Mouse (Mus musculus) Patski (cell line): ENCODE data around the gene Adcy9. TPM values are rescaled to one million over a fixed set of nuclear protein-coding genes. Genes with fewer than 3 reads are reported as not detected.

Experiments used
- ATAC-seq: fragments of 100-300 bp; one replicate; pipeline ENCODE4 v1.8.0; 2021
- CTCF ChIA-PET: fragments of 350-600 bp; sonication (Branson Sonifier 250); formaldehyde crosslinking; loops from one replicate; lab custom pipeline; 2022; ENCODE audit warnings: inconsistent platforms; lab: Charles Lee
- POLR2A ChIA-PET: fragments of 350-600 bp; sonication (Branson Sonifier 250); formaldehyde crosslinking; loops from one replicate; lab custom pipeline; 2022; ENCODE audit warnings: antibody characterized with exemption, inconsistent platforms; lab: Charles Lee
- DNase-seq: peaks from one replicate; pipeline ENCODE4 v3.0.0-alpha.2; 2011; ENCODE audit warnings: low read depth, low spot score
- H3K27me3 ChIP-seq: fragments of 371-371 bp; one replicate; pipeline ENCODE4 v1.5.1; 2021
- CTCF ChIP-seq: fragments of 100-300 bp; IDR thresholded peaks from one replicate; pipeline ENCODE4 v1.5.1; 2021
- in situ Hi-C: fragments of 300-500 bp; cut with MboI; formaldehyde crosslinking; loops from 3 replicates; pipeline ENCODE4 v1.11.1; 2018; ENCODE audit warnings: low pct_unique_long_range_greater_than_20kb, mixed read lengths
- polyA plus RNA-seq: library from polyadenylated mRNA; unstranded; gene quantifications from one replicate; pipeline ENCODE4 v1.2.3, GENCODE M21; 2021

Gene Adcy9
- polyA plus RNA-seq, 1 experiment from 2014 or later = 4.0 TPM

- ChIA-PET CTCF (interaction anchor here (1.0 to 1.5 kb wide), 4 partner anchors 11 to 91 kb away, joined by 3 to 5 read pairs (median 4); no protein-coding TSS in a partner anchor), POLR2A (interaction anchor here (0.7 to 1.8 kb wide), 4 partner anchors 8 to 21 kb away, joined by 3 to 5 read pairs (median 4); partner anchors contain the start of gene Adcy9)
- DNase-seq (no peak), ATAC-seq (no peak)
- in situ Hi-C loops = no loop called here
- no peak for TF ChIP-seq CTCF
- no peaks in the 10 kb centered on the region for H3K27me3 ChIP-seq
Measured at GRCm38 (mm10) chr16:4407536-4407935, 12.8 kb downstream of the Adcy9 start.

GRCm38 (mm10) chr16:4406706-4407105, 13.6 kb downstream of the Adcy9 start:
- POLR2A ChIA-PET = interaction anchor here (0.7 to 1.8 kb wide), 2 partner anchors 8 to 9 kb away, joined by 4 to 5 read pairs; no protein-coding TSS in a partner anchor
- in situ Hi-C loops = no loop called here

GRCm38 (mm10) chr16:4406047-4406586, 14.2 kb downstream of the Adcy9 start:
- in situ Hi-C loops = no loop called here
- POLR2A ChIA-PET = interaction anchor here (1.8 kb wide), 1 partner anchor 10 kb away, joined by 5 read pairs; no protein-coding TSS in a partner anchor

More at GRCm38 (mm10) chr16:4406706-4407105, 13.6 kb downstream of the Adcy9 start:
- CTCF ChIA-PET = interaction anchor here (1.3 to 1.5 kb wide), 2 partner anchors 16 to 91 kb away, joined by 4 to 5 read pairs; no protein-coding TSS in a partner anchor
- no peaks in the 10 kb centered on the region for H3K27me3 ChIP-seq
- no peak for DNase-seq
- no peak for ATAC-seq
- no peak for TF ChIP-seq CTCF

GRCm38 (mm10) chr16:4404933-4405761, 15.2 kb downstream of the Adcy9 start:
- CTCF ChIA-PET = interaction anchor here (1.0 to 1.3 kb wide), 3 partner anchors 15 to 90 kb away, joined by 3 to 4 read pairs (median 3); no protein-coding TSS in a partner anchor
- H3K27me3 ChIP-seq = no peaks in the 10 kb centered on the region
- ATAC-seq = no peak
- in situ Hi-C loops = no loop called here
- POLR2A ChIA-PET = no interaction called here
- DNase-seq = no peak
- no peak for TF ChIP-seq CTCF

More at GRCm38 (mm10) chr16:4406047-4406586, 14.2 kb downstream of the Adcy9 start:
- ATAC-seq (no peak), DNase-seq (no peak)
- H3K27me3 ChIP-seq = no peaks in the 10 kb centered on the region
- CTCF ChIA-PET = interaction anchor here (1.0 to 1.5 kb wide), 3 partner anchors 14 to 91 kb away, joined by 3 to 5 read pairs (median 3); no protein-coding TSS in a partner anchor
- no peak for TF ChIP-seq CTCF

- H3K27me3 ChIP-seq = no peaks in the 10 kb centered on the region
- TF ChIP-seq CTCF = no peak
- DNase-seq (no peak), ATAC-seq (no peak)
- ChIA-PET POLR2A (no interaction called here), CTCF (interaction anchor here (1.3 kb wide), 1 partner anchor 85 kb away, joined by 4 read pairs; no protein-coding TSS in a partner anchor)
- in situ Hi-C loops = no loop called here
Measured at GRCm38 (mm10) chr16:4401109-4401508, 19.2 kb downstream of the Adcy9 start.

GRCm38 (mm10) chr16:4399471-4400223, 20.7 kb downstream of the Adcy9 start:
- POLR2A ChIA-PET = no interaction called here
- TF ChIP-seq CTCF = no peak
- DNase-seq = no peak
- in situ Hi-C loops = no loop called here
- no peaks in the 10 kb centered on the region for H3K27me3 ChIP-seq
- no peak for ATAC-seq
- CTCF ChIA-PET = interaction anchor here (0.9 to 1.2 kb wide), 2 partner anchors 9 to 19 kb away, joined by 3 read pairs; no protein-coding TSS in a partner anchor

GRCm38 (mm10) chr16:4398782-4399181, 21.5 kb downstream of the Adcy9 start:
- DNase-seq (no peak), ATAC-seq (no peak)
- no peaks in the 10 kb centered on the region for H3K27me3 ChIP-seq
- POLR2A ChIA-PET = interaction anchor here (0.5 kb wide), 1 partner anchor 8 kb away, joined by 4 read pairs; no protein-coding TSS in a partner anchor
- CTCF ChIA-PET = no interaction called here
- in situ Hi-C loops = no loop called here
- TF ChIP-seq CTCF = no peak

- in situ Hi-C loops = no loop called here
- CTCF ChIA-PET = no interaction called here
Measured at GRCm38 (mm10) chr16:4397636-4398035, 22.7 kb downstream of the Adcy9 start.

GRCm38 (mm10) chr16:4395687-4396341, 24.5 kb downstream of the Adcy9 start:
- DNase-seq (no peak), ATAC-seq (no peak)
- ChIA-PET CTCF (interaction anchor here (1.4 kb wide), 1 partner anchor 12 kb away, joined by 5 read pairs; no protein-coding TSS in a partner anchor), POLR2A (no interaction called here)
- no peaks in the 10 kb centered on the region for H3K27me3 ChIP-seq
- in situ Hi-C loops = no loop called here
- TF ChIP-seq CTCF = no peak

More at GRCm38 (mm10) chr16:4397636-4398035, 22.7 kb downstream of the Adcy9 start:
- H3K27me3 ChIP-seq = no peaks in the 10 kb centered on the region
- no peak for TF ChIP-seq CTCF
- DNase-seq (no peak), ATAC-seq (no peak)
- POLR2A ChIA-PET = no interaction called here
